Comparison of ENCODE assay signal across 8 mouse cellular contexts in genomic region chr17:30611221-30612074, GRCm38 (mm10). TPM values are rescaled to one million over a fixed set of nuclear protein-coding genes. Genes with fewer than 3 reads are reported as not detected.
DNase-seq lines count a peak whose midpoint lies in the region; ATAC-seq and TF ChIP-seq lines count a peak whose summit lies in the region.

No protein-coding gene starts in this region.

- DNase-seq in cerebellum, adult 2 months: no peak
- DNase-seq in cerebellum, postnatal 36 days: no peak
- DNase-seq in testis, postnatal 14 days (ENCODE audit: low spot score): no peak
- DNase-seq in gastrocnemius, postnatal 10 days: no peak

- TF ChIP-seq POLR2A in cerebellum, adult 2 months (IDR thresholded peaks at IDR 0.05; ENCODE audit: borderline replicate concordance, insufficient read depth, low read length): no peak
- TF ChIP-seq POLR2A in testis, adult 2 months (IDR thresholded peaks at IDR 0.05; ENCODE audit: control insufficient read depth, low read depth, low read length): no peak

- 28% methylated on average over 18 of the region's 18 CpGs for WGBS in cerebellum, adult 2 months
- 17% methylated on average over 18 of the region's 18 CpGs for WGBS in intestine, postnatal 0 days
- 28% methylated on average over 18 of the region's 18 CpGs for WGBS in neural tube, embryonic 12.5 days

- H3K9me3 ChIP-seq in intestine, postnatal 0 days (ENCODE audit: control insufficient read depth): no peaks in the 10 kb centered on the region
- no peaks in the 10 kb centered on the region for H3K9me3 ChIP-seq in neural tube, embryonic 12.5 days

- TF ChIP-seq CTCF in cerebellum, adult 2 months (IDR thresholded peaks at IDR 0.05; ENCODE audit: borderline replicate concordance, insufficient read depth, low read depth, low read length): no peak
- TF ChIP-seq CTCF in testis, adult 2 months (IDR thresholded peaks at IDR 0.05; ENCODE audit: control insufficient read depth, insufficient read depth, insufficient replicate concordance, low read depth, low read length): no peak
- TF ChIP-seq CTCF in intestine, postnatal 0 days (IDR thresholded peaks at IDR 0.05; ENCODE audit: low read depth): no peak

- H3K36me3 ChIP-seq in testis, adult 2 months (ENCODE audit: control insufficient read depth, insufficient read depth, low read length): no peaks in the 10 kb centered on the region
- H3K36me3 ChIP-seq in intestine, postnatal 0 days (ENCODE audit: control insufficient read depth, insufficient read depth): no peaks in the 10 kb centered on the region
- no peaks in the 10 kb centered on the region for H3K36me3 ChIP-seq in neural tube, embryonic 12.5 days

- H3K27me3 ChIP-seq in cerebellum, adult 2 months (ENCODE audit: control insufficient read depth, insufficient read depth, low read length): no peaks in the 10 kb centered on the region
- H3K27me3 ChIP-seq in testis, adult 2 months (ENCODE audit: control insufficient read depth, insufficient read depth, low read length): no peaks in the 10 kb centered on the region
- H3K27me3 ChIP-seq in intestine, postnatal 0 days (replicated peaks; ENCODE audit: control insufficient read depth, insufficient read depth, low read length): no peaks in the 10 kb centered on the region
- H3K27me3 ChIP-seq in neural tube, embryonic 12.5 days (replicated peaks): no peaks in the 10 kb centered on the region

- H3K4me3 ChIP-seq in cerebellum, adult 2 months (replicated peaks; ENCODE audit: insufficient read depth, low read depth, low read length): peak overlapping the region; percentile 87
- H3K4me3 ChIP-seq in testis, adult 2 months (ENCODE audit: control insufficient read depth, low read depth, low read length): peak overlapping the region; percentile 97
- H3K4me3 ChIP-seq in intestine, postnatal 0 days (ENCODE audit: low read depth, low read length): peak overlapping the region; percentile 69
- H3K4me3 ChIP-seq in neural tube, embryonic 12.5 days: peak overlapping the region; percentile 68

- peak overlapping the region; percentile 71 for H3K9ac ChIP-seq in intestine, postnatal 0 days (ENCODE audit: low read depth, low read length)
- peak overlapping the region; percentile 77 for H3K9ac ChIP-seq in neural tube, embryonic 12.5 days

- no peak for ATAC-seq in intestine, postnatal 0 days
- ATAC-seq in neural tube, embryonic 12.5 days (ENCODE audit: low FRiP score, low read depth): no peak
- no peak for ATAC-seq in megakaryocyte progenitor cell, adult 5-6 weeks (replicated peaks; ENCODE audit: poor library complexity)

- H3K27ac ChIP-seq in cerebellum, adult 2 months (ENCODE audit: insufficient read depth, low read length): no peak overlapping the region
- H3K27ac ChIP-seq in testis, adult 2 months (ENCODE audit: control insufficient read depth, insufficient read depth, low read depth, low read length): peak overlapping the region; percentile 89; the same call in 1 of the 2 replicates
- peak overlapping the region; percentile 82 for H3K27ac ChIP-seq in intestine, postnatal 0 days (ENCODE audit: low read depth, low read length)
- no peak overlapping the region for H3K27ac ChIP-seq in neural tube, embryonic 12.5 days

- no peaks in the 10 kb centered on the region; the same call in none of the 2 replicates for H3K4me1 ChIP-seq in cerebellum, adult 2 months (ENCODE audit: control insufficient read depth, insufficient read depth, low read length)
- peaks cover 6% of the 10 kb centered on the region for H3K4me1 ChIP-seq in testis, adult 2 months (ENCODE audit: control insufficient read depth, insufficient read depth, low read length)
- H3K4me1 ChIP-seq in intestine, postnatal 0 days (replicated peaks; ENCODE audit: control insufficient read depth, insufficient read depth, low read length): peaks cover 18% of the 10 kb centered on the region
- peaks cover 23% of the 10 kb centered on the region for H3K4me1 ChIP-seq in neural tube, embryonic 12.5 days

- H3K4me2 ChIP-seq in intestine, postnatal 0 days (replicated peaks; ENCODE audit: low read depth): peak overlapping the region; percentile 83
- H3K4me2 ChIP-seq in neural tube, embryonic 12.5 days (replicated peaks): peak overlapping the region; percentile 67

RNA-seq across cellular contexts. Expression of gene Dnah8, which starts 12.7 kb away (rescaled TPM):
- 0.85 and 1.4 TPM in 2 replicates for polyA plus RNA-seq in cerebellum, adult 2 months (2012; rRNA removed)
- 295 and 322 TPM in 2 replicates for polyA plus RNA-seq in testis, adult 2 months (2012; rRNA removed)
- 0.35 and 0.72 TPM in 2 replicates for polyA plus RNA-seq in intestine, postnatal 0 days (2015; fragmentation: Nextera tagmentation; extraction: Ambion mirVana)
- polyA plus RNA-seq in neural tube, embryonic 12.5 days (2016; fragmentation: Nextera tagmentation; extraction: Ambion mirVana): 0.84 and 1.4 TPM in 2 replicates
- total RNA-seq in gastrocnemius, postnatal 10 days (2021): 1 to 10 TPM; 1.2 to 2.1 TPM
- total RNA-seq in megakaryocyte progenitor cell, adult 5-6 weeks (2015): 25.8 and 27.1 TPM in 2 replicates
- total RNA-seq in megakaryocyte progenitor cell, adult 5-6 weeks (2017): 19.6 and 34.1 TPM in 2 replicates

RNA-seq across cellular contexts. Expression of gene Glo1, which starts 15.2 kb away (rescaled TPM):
- 160 and 165 TPM in 2 replicates for polyA plus RNA-seq in cerebellum, adult 2 months (2012; rRNA removed)
- 23.5 and 25.0 TPM in 2 replicates for polyA plus RNA-seq in testis, adult 2 months (2012; rRNA removed)
- polyA plus RNA-seq in intestine, postnatal 0 days (2015; fragmentation: Nextera tagmentation; extraction: Ambion mirVana): 169 and 176 TPM in 2 replicates
- 183 and 190 TPM in 2 replicates for polyA plus RNA-seq in neural tube, embryonic 12.5 days (2016; fragmentation: Nextera tagmentation; extraction: Ambion mirVana)
- 100 to 1,000 TPM; 138 to 140 TPM for total RNA-seq in gastrocnemius, postnatal 10 days (2021)
- 112 and 117 TPM in 2 replicates for total RNA-seq in megakaryocyte progenitor cell, adult 5-6 weeks (2015)
- total RNA-seq in megakaryocyte progenitor cell, adult 5-6 weeks (2017): 118 and 129 TPM in 2 replicates

RNA-seq across cellular contexts. Expression of gene Btbd9, which starts 35.2 kb away (rescaled TPM):
- 32.1 and 32.7 TPM in 2 replicates for polyA plus RNA-seq in cerebellum, adult 2 months (2012; rRNA removed)
- polyA plus RNA-seq in testis, adult 2 months (2012; rRNA removed): 84.7 and 87.1 TPM in 2 replicates
- polyA plus RNA-seq in intestine, postnatal 0 days (2015; fragmentation: Nextera tagmentation; extraction: Ambion mirVana): 35.9 and 42.6 TPM in 2 replicates
- polyA plus RNA-seq in neural tube, embryonic 12.5 days (2016; fragmentation: Nextera tagmentation; extraction: Ambion mirVana): 88.6 and 96.6 TPM in 2 replicates
- 10 to 100 TPM; 16.7 to 20.1 TPM for total RNA-seq in gastrocnemius, postnatal 10 days (2021)
- 20.1 and 25.4 TPM in 2 replicates for total RNA-seq in megakaryocyte progenitor cell, adult 5-6 weeks (2015)
- total RNA-seq in megakaryocyte progenitor cell, adult 5-6 weeks (2017): 17.2 and 22.9 TPM in 2 replicates

Comparison
In these comparisons a context has a peak if more than half of its experiments do, and no peak if none do; other contexts are left out.
1. H3K27ac ChIP-seq: peak in testis, adult 2 months (single experiment) and intestine, postnatal 0 days (single experiment); none in cerebellum, adult 2 months (single experiment) and neural tube, embryonic 12.5 days (single experiment).
2. RNA of gene Dnah8, which starts 12.7 kb away (polyA plus RNA-seq): 295 to 322 TPM in testis, adult 2 months; 0.85 to 1.4 TPM in cerebellum, adult 2 months, 0.84 to 1.4 TPM in neural tube, embryonic 12.5 days and 0.35 to 0.72 TPM in intestine, postnatal 0 days; every median in the first group is over 100 times any median in the second.
3. Peak in every context shown above with its lines, with median percentiles within 50 percentile points of each other: H3K4me3 ChIP-seq.